In the genomic region with DNA sequence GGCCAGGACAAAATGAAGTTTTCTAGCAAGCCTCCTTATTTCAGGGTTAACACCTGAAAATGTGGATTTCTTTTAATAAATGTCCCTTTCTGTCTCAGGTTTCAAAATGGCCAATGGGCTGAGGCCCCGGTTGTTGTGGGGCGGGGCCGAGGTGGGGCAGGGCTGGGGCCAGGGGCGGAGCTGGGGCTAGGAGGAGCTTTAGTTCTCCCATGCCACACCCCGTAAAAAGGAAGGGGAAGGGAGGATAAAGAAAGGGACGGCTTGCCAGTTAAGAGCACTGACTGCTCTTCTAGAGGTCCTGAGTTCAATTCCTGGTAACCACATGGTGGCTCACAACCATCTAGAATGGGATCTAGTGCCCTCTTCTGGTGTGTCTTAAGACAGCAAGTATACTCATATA, we compare ENCODE assay signal across 15 mouse cellular contexts. TPM values are rescaled to one million over a fixed set of nuclear protein-coding genes. Genes with fewer than 3 reads are reported as not detected.
DNase-seq lines count a peak whose midpoint lies in the region; ATAC-seq lines count a peak whose summit lies in the region.
"Had no signal": no experiment of that assay in that cellular context is flagged by ENCODE, and none has a peak within 500 bp of the region (broad histone marks: within the 10 kb centered on the region; RNA-seq: fewer than 3 reads in every experiment).

No protein-coding gene starts in this region.

- H3K27ac ChIP-seq in heart, embryonic 10.5 days = peak overlapping the region; percentile 84; the same call in 1 of the 2 replicates
- H3K27ac ChIP-seq in lung, embryonic 15.5 days = peak overlapping the region; percentile 93
- H3K27ac ChIP-seq in embryonic facial prominence, embryonic 10.5 days (replicated peaks) = no peak overlapping the region

- peaks cover 25% of the 10 kb centered on the region for H3K4me1 ChIP-seq in heart, embryonic 10.5 days
- H3K4me1 ChIP-seq in lung, embryonic 15.5 days = peaks cover 27% of the 10 kb centered on the region
- H3K4me1 ChIP-seq in embryonic facial prominence, embryonic 10.5 days = peaks cover 30% of the 10 kb centered on the region

- no peak overlapping the region for H3K4me2 ChIP-seq in lung, embryonic 15.5 days
- H3K4me2 ChIP-seq: limb, embryonic 15.5 days had no signal

- 30% methylated on average over 6 of the region's 6 CpGs for WGBS in heart, embryonic 10.5 days
- WGBS in lung, embryonic 15.5 days = 28% methylated on average over 6 of the region's 6 CpGs
- WGBS in embryonic facial prominence, embryonic 10.5 days = 38% methylated on average over 6 of the region's 6 CpGs

- no peak overlapping the region for H3K4me3 ChIP-seq in heart, embryonic 10.5 days
- no peak overlapping the region for H3K4me3 ChIP-seq in lung, embryonic 15.5 days
- H3K4me3 ChIP-seq in embryonic facial prominence, embryonic 10.5 days = no peak overlapping the region
- H3K4me3 ChIP-seq: limb, embryonic 15.5 days; myocyte had no signal

- DNase-seq in heart, embryonic 10.5 days (ENCODE audit: low spot score) = no peak
- DNase-seq in heart, postnatal 10 days = no peak
- DNase-seq in lung, adult 18-20 months = no peak
- DNase-seq in embryonic facial prominence, embryonic 10.5 days (ENCODE audit: low spot score) = peak; percentile 45
- no peak for DNase-seq in thymus, adult 18-20 months
- DNase-seq: cerebellum, postnatal 14 days had no signal

- no peak overlapping the region for H3K9ac ChIP-seq in lung, embryonic 15.5 days
- H3K9ac ChIP-seq: limb, embryonic 15.5 days had no signal

- H3K27me3 ChIP-seq in heart, embryonic 10.5 days (ENCODE audit: insufficient read depth, poor library complexity, severe bottlenecking) = peaks cover 9% of the 10 kb centered on the region; the same call in 1 of the 2 replicates
- H3K27me3 ChIP-seq in lung, embryonic 15.5 days = no peaks in the 10 kb centered on the region
- H3K27me3 ChIP-seq in embryonic facial prominence, embryonic 10.5 days (replicated peaks; ENCODE audit: low read depth, poor library complexity, severe bottlenecking) = no peaks in the 10 kb centered on the region
- H3K27me3 ChIP-seq: limb, embryonic 15.5 days had no signal

- H3K9me3 ChIP-seq in heart, embryonic 10.5 days = no peaks in the 10 kb centered on the region
- no peaks in the 10 kb centered on the region for H3K9me3 ChIP-seq in lung, embryonic 15.5 days
- no peaks in the 10 kb centered on the region for H3K9me3 ChIP-seq in embryonic facial prominence, embryonic 10.5 days
- H3K9me3 ChIP-seq: limb, embryonic 15.5 days had no signal

- peaks cover 20% of the 10 kb centered on the region; the same call in 1 of the 2 replicates for H3K36me3 ChIP-seq in heart, embryonic 10.5 days
- no peaks in the 10 kb centered on the region for H3K36me3 ChIP-seq in lung, embryonic 15.5 days
- peaks cover 20% of the 10 kb centered on the region for H3K36me3 ChIP-seq in embryonic facial prominence, embryonic 10.5 days (replicated peaks)
- H3K36me3 ChIP-seq: limb, embryonic 15.5 days had no signal

- no peak for ATAC-seq in lung, embryonic 15.5 days (ENCODE audit: borderline replicate concordance, extremely low read depth, low FRiP score, low TSS enrichment)
- ATAC-seq in megakaryocyte-erythroid progenitor cell, adult 5-6 weeks (replicated peaks; ENCODE audit: low FRiP score, low TSS enrichment, poor library complexity, severe bottlenecking) = peak; percentile 78
- no peak for ATAC-seq in erythroblast, adult 5-6 weeks (replicated peaks; ENCODE audit: low FRiP score, poor library complexity, severe bottlenecking)
- ATAC-seq: forebrain, embryonic 14.5 days had no signal

- intact Hi-C loops in heart, postnatal 10 days (cut with DNase I) = no loop called here

RNA-seq across cellular contexts. Expression of a gene that starts 39.6 kb away (rescaled TPM):
- 10.2 and 14.7 TPM in 2 replicates for polyA plus RNA-seq in heart, embryonic 10.5 days (2016; fragmentation: Nextera tagmentation; extraction: Ambion mirVana)
- total RNA-seq in heart, postnatal 10 days (2021) = 10 to 100 TPM; 46.9 to 51.4 TPM
- 10.8 and 11.9 TPM in 2 replicates for polyA plus RNA-seq in lung, embryonic 15.5 days (2015; fragmentation: Nextera tagmentation; extraction: Ambion mirVana)
- 3.7 and 4.6 TPM in 2 replicates for polyA plus RNA-seq in embryonic facial prominence, embryonic 10.5 days (2016; fragmentation: Nextera tagmentation; extraction: Ambion mirVana)
- 9.9 and 12.3 TPM in 2 replicates for total RNA-seq in megakaryocyte-erythroid progenitor cell, adult 5-6 weeks (2014; fragmentation: Nextera tagmentation)
- 5.8 and 6.8 TPM in 2 replicates for total RNA-seq in megakaryocyte-erythroid progenitor cell, adult 5-6 weeks (2017)
- 0.42 and 1.2 TPM in 2 replicates for total RNA-seq in erythroblast, adult 5-6 weeks (2015; ENCODE audit: low replicate concordance)
- 0.28 and 0.85 TPM in 2 replicates for total RNA-seq in erythroblast, adult 5-6 weeks (2017; ENCODE audit: low replicate concordance)

RNA-seq across cellular contexts. Expression of a gene that starts 45.3 kb away (rescaled TPM):
- polyA plus RNA-seq in heart, embryonic 10.5 days (2016; fragmentation: Nextera tagmentation; extraction: Ambion mirVana) = not detected in 2 replicates
- total RNA-seq in heart, postnatal 10 days (2021) = not detected
- polyA plus RNA-seq in lung, embryonic 15.5 days (2015; fragmentation: Nextera tagmentation; extraction: Ambion mirVana) = not detected in 2 replicates
- polyA plus RNA-seq in embryonic facial prominence, embryonic 10.5 days (2016; fragmentation: Nextera tagmentation; extraction: Ambion mirVana) = 0.21 and 0.46 TPM in 2 replicates
- not detected in 2 replicates for total RNA-seq in megakaryocyte-erythroid progenitor cell, adult 5-6 weeks (2014; fragmentation: Nextera tagmentation)
- not detected in 2 replicates for total RNA-seq in megakaryocyte-erythroid progenitor cell, adult 5-6 weeks (2017)
- total RNA-seq in erythroblast, adult 5-6 weeks (2015; ENCODE audit: low replicate concordance) = not detected in 2 replicates
- total RNA-seq in erythroblast, adult 5-6 weeks (2017; ENCODE audit: low replicate concordance) = not detected in 2 replicates
- total RNA-seq: adrenal gland, adult 18-20 months had no signal
- polyA plus RNA-seq: forebrain, embryonic 14.5 days; heart, embryonic 14.5 days; myocyte; testis, adult 2 months had no signal
